20 mouse cellular contexts compared by ENCODE assay signal in genomic region chr11:100269821-100270332, GRCm38 (mm10).
DNase-seq lines count a peak whose midpoint lies in the region; TF ChIP-seq lines count a peak whose summit lies in the region.
"Had no signal": no experiment of that assay in that cellular context is flagged by ENCODE, and none has a peak within 500 bp of the region (broad histone marks: within the 10 kb centered on the region; RNA-seq: fewer than 3 reads in every experiment).

TSS of gene Krt42 (minus strand) at chr11:100269871.

- H3K4me3 ChIP-seq in E14TG2a.4 (replicated peaks; ENCODE audit: low read length), result peak within 1 kb of the TSS; percentile 37; the same call in 1 of the 2 replicates
- H3K4me3 ChIP-seq: embryonic facial prominence, embryonic 10.5 days; embryonic facial prominence, embryonic 12.5 days; forebrain, embryonic 13.5 days; forebrain, embryonic 15.5 days had no signal

- DNase-seq in ES-CJ7 (ENCODE audit: low read depth, low spot score) (peak; percentile 49), ZHBTc4 (ENCODE audit: low read depth, low spot score) (peak; percentile 53)
- no peak for DNase-seq in c-Kit-positive CD71-positive TER-119-positive erythroid progenitor cells, embryonic 14.5 days (ENCODE audit: low spot score)
- DNase-seq in thymus, postnatal 10 days (ENCODE audit: low spot score in 2 of 2), result no peak
- DNase-seq: adrenal gland, adult 2 months; adrenal gland, postnatal 10 days; adrenal gland, postnatal 25 days; B cell, adult 2 months; cerebellum, adult 11-12 months; cerebellum, adult 2 months; cerebellum, adult 9-10 months; cerebellum, postnatal 10 days; cerebellum, postnatal 25 days; forebrain, postnatal 0 days had no signal

- no peak for TF ChIP-seq CTCF in E14TG2a.4 (conservative IDR thresholded peaks at IDR 0.05; ENCODE audit: low read length)

- peaks cover 90% of the 10 kb centered on the region for H3K4me1 ChIP-seq in E14TG2a.4 (replicated peaks; ENCODE audit: low read depth, low read length)
- H3K4me1 ChIP-seq: embryonic facial prominence, embryonic 12.5 days; forebrain, embryonic 13.5 days; forebrain, embryonic 15.5 days had no signal

- 0 out of 2 replicates have a peak, but pooled peaks cover 3% of the 10 kb centered on the region for H3K27me3 ChIP-seq in E14TG2a.4 (ENCODE audit: insufficient read depth, low read length)
- H3K27me3 ChIP-seq: embryonic facial prominence, embryonic 12.5 days; forebrain, embryonic 15.5 days had no signal

- no peaks in the 10 kb centered on the region for H3K36me3 ChIP-seq in E14TG2a.4 (ENCODE audit: insufficient read depth, low read length)
- H3K36me3 ChIP-seq: embryonic facial prominence, embryonic 10.5 days; embryonic facial prominence, embryonic 12.5 days; forebrain, embryonic 15.5 days; G1E had no signal

- H3K9me3 ChIP-seq in E14TG2a.4 (ENCODE audit: low read length), result no peaks in the 10 kb centered on the region
- H3K9me3 ChIP-seq: embryonic facial prominence, embryonic 10.5 days; embryonic facial prominence, embryonic 12.5 days; forebrain, embryonic 13.5 days; forebrain, embryonic 15.5 days had no signal

Comparison
In these comparisons a context has a peak if more than half of its experiments do, and no peak if none do; other contexts are left out.
1. DNase-seq: peak in ES-CJ7 (single experiment) and ZHBTc4 (single experiment); none in c-Kit-positive CD71-positive TER-119-positive erythroid progenitor cells, embryonic 14.5 days (single experiment) and thymus, postnatal 10 days (0 of 2).